Mouse (Mus musculus): ENCODE data around the gene Ears2.

DNA sequence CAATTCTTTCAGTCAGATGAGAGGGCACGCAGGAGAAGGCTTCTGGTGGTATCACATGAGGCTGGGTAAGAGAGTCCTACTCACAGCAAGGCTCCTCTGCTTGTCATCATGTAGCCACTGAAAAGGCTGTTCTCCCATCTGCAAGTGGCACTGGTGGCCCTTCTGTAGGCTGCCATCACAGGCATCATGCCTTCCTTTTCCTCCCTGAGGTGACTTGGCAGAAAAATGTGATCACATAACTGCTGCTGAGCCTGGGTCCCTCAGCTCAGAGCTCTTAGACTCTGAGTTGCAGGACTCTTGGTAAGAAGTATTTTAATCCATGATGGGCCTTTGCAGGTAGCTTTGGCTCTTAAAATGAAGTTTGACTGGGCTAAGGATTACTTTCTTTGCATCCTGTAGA is 14.0 kb upstream of the Ears2 start:
- no peak for TF ChIP-seq CTCF (IDR thresholded peaks at IDR 0.05; ENCODE audit: low read depth, low read length)
- TF ChIP-seq POLR2A (IDR thresholded peaks at IDR 0.05; ENCODE audit: extremely low read depth, insufficient read depth, low read length) = no peak

All from liver, adult 2 months (tissue).